Mouse (Mus musculus): Measurements from ENCODE around the gene Slc37a1.
"Not testable (repeated sequence)": the region's sequence is repeated elsewhere in the genome, so short reads cannot be mapped to it uniquely, and the experiment has no call there.

Slc37a1 gene

DNA sequence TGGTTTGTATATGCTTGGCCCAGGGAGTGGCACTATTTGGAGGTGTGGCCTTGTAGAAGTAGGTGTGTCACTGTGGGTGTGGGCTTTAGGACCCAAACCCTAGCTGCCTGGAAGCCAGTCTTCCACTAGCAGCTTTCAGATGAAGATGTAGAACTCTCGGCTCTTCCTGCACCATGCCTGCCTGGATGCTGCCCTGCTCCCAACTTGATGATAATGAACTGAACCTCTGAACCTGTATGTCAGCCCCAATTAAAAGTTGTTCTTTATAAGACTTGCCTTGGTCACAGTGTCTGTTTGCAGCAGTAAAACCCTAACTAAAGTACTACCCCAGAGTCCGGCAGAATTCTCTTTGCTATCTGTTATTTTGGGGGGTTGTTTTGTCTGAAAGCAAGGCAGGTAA, 16.8 kb upstream of the Slc37a1 start:
- DNase-seq = peak; percentile 6

DNA sequence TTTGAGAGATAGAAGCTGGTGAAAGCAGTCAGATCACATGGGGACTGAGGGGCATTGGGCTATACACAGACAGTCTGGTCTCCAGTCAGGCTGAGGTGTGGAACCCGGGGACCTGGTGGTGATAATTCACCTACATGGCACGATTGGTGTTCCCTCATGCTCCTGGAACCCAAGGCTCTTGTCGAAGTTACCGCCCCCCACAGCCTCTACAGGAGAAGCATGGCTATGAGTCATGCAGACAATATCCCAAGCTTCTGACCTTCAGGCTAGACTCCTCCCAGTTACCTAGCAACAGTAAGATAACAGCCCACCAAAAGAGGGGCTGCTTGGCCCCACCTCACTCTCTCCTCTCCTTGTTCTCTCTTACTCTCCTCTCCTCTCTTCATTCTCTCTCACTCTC, 16.3 kb upstream of the Slc37a1 start:
- DNase-seq = peak; percentile 18

DNA sequence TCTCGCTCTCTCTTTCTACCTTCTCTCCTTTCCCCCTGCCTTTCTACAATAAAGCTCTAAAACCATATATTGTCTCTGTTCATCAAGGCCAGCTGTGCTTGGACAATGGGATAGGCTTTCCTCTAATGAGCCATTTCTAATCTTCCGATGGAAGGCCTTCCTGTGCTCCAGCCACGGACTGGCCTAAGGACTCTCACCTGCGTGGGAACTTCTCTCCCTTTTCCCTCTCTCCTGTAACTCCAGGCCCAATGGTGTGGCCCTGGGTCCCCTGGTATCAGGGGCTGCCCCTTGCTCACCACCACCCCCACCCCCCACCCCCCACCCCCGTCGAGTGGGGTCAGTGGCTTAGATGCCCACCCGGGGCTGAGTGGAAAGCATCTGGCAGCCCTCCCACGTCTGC, 15.9 kb upstream of the Slc37a1 start:
- DNase-seq = not testable (repeated sequence)

GRCm38 (mm10) chr17:31271136-31271851, 15.3 kb upstream of the Slc37a1 start:
- DNase-seq = no peak

DNA sequence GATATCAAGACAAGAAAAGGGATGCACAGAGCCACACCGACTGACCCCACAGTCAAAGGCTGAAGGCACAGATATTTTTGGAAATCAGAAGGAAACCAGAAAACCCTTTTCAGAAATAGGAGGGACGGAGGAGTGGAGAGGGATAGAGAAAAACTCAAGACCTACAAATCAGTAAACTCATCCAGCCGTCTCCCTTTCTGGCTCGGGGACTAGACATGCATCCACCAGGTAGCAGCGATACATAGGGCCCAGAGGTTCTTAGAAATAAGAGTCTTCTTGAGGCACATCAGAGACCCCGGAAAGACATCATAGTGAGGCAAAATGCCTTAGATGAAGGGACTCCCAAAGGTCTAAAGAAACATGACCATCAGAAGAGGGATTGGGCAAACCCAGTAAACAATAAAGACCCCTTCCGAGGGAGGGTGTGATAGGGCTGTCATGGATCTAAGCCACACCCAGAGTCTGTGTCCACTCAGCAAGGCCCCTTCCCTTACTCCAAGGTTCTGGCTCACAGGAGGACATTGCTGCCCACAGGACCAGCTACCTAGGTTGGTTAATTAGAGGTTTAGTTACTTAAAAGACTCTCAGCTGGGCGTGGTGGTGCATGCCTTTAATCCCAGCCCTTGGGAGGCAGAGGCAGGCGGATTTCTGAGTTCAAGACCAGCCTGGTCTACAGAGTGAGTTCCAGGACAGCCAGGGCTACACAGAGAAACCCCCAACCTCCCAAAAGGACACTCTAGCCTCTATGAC, 14.0 kb upstream of the Slc37a1 start:
- no peak for DNase-seq

DNA sequence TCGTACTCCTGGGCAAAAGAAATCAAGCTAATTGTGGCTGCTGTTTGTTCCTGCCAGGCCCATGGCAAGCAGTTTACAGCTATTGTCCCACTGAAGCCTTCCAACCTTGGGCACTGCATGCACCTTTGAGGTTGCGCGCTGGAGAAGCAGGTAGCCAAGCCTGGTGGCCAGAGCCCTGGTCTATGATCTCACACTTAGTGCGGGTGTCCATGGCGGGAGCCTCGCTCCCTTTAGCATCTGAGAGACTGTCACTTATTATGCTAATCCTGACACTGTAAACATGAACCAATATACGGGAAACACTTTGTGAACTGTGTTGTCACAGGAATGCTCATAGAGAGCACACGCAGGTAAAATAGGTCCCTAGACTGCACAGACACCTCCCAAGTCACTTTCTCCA, 13.0 kb upstream of the Slc37a1 start:
- DNase-seq = no peak

DNA sequence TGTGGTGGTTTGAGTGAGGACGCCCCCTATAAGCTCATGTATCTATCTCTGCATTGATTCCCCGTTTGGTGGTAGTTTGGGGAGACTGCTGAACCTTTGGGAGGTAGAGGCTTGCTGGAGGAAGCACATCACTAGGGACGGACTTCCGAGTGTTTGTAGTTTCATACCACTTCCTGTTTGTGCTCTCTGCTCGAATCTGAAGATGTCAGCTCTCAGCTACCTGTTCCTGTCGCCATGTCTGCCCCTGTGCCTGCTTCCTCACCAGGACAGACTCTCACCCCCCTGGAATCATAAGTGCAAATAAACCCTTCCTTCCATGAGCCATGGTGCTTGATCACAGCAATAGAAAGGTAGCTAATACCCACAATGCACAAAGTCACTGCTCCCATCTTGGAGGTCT, 11.4 kb upstream of the Slc37a1 start:
- DNase-seq = peak; percentile 48

- no peak for DNase-seq
These were observed 10.2 kb upstream of the Slc37a1 start for GRCm38 (mm10) chr17:31276207-31276921.

DNA sequence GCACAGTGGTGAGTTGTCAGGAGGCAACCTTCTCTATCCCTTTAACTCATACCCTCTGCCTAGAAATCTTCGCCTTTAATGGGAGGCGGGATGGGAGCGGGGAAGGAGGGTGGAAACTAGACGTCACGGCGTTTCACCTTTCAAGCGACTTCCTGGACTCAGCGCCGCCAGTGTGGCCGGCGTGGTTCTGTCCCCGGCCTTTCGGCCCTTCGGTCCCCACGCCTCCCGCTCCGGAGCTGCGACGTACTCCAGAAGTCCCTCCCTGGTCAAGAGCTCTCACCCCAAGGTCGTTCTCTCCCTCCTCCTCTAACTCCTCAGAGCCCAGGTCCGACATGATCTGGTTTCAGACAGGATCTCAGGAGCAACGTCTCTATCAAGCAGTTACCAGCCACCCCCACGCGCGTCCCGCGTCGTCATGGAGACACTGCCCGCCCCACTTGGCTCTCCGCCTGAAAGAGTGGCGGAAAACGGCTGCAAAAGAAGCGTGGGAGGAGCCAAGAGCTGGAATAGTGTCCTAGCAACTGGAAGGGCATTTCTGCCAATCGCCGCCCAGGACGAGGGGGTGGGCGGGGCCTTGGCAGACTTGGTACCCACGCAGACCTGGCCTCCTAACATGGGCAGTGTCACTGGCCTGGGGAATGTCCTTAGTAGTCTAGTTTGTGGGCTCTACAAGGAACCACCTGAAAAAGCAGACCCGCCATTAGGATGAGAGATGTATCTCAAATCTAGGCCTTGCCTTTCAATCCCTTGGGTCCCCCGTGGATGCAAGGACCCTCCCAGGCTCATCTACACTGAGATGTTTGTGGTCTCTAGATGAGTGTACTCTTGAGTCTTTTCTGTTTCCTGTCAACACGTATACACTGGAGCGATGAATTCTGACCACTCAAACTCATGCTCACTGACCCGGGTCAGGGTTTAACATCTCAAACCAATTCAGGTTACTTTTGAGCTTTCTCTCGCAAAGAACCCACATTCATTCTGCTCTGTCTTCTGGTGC, 9.4 kb upstream of the Slc37a1 start, which contains the start of gene Rsph1:
Gene Rsph1 (minus strand): TSS at position 462 of the 997 bp plus-strand sequence.
- DNase-seq = peak; percentile 97

- no peak for DNase-seq
These were observed 8.7 kb upstream of the Slc37a1 start for GRCm38 (mm10) chr17:31277931-31278330.

GRCm38 (mm10) chr17:31279541-31279940, 7.1 kb upstream of the Slc37a1 start:
- DNase-seq = no peak

GRCm38 (mm10) chr17:31280269-31280668, 6.3 kb upstream of the Slc37a1 start:
- no peak for DNase-seq

- DNase-seq = no peak
These were observed 4.5 kb upstream of the Slc37a1 start for GRCm38 (mm10) chr17:31281830-31282686.

GRCm38 (mm10) chr17:31282687-31283053, 3.9 kb upstream of the Slc37a1 start:
- no peak for DNase-seq

GRCm38 (mm10) chr17:31285867-31286266, 725 bp upstream of the Slc37a1 start:
- DNase-seq = no peak

DNA sequence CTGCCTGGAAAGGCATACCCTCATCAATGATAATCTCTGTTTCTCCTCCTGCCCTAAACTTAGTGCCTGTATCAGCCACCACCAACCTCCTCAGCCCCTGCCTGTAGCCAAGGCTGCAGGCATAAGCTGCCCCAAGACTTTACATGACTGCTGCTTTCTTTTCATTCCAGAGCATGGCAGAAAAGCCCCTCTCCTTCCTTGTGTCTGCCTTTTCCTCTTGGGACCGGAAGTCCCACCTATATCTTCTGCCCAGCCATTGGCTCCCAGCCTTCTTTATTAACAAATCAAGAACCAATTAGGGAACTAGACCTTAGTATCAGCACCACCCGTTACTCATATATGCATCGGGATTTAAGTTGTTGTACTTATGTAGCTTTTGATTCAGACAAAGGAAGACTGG, 624 bp downstream of the Slc37a1 start:
- no peak for DNase-seq

DNA sequence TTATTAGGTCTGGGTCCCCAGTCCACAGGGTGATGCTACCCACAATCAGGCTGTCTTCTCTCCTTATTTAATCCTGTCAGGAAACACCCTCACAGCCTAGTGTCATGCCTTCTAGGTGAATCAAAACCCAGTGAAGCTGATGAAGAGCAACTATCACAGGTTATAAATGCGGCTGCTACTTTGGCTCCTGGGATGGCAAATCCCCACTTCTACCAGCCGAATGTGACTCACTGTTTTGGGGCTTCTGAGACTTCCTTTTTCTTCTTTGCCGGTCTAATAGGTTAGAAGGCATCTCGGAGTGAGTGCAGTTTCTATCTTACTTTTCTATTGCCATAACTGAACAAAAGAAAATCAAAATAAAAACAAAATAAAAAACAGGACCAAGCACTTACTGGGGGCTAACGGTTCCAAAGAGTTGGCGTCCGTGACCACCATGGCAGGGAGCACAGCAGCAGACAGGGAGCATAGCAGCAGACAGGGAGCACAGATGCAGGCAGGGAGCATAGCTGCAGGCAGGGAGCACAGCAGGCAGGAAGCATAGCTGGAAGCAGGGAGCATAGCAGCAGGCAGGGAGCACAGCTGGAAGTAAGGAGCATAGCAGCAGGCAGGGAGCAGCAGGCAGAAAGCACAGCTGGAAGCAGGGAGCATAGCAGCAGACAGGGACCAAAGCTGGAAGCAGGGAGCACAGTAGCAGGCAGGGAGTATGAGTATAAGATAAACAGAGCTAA, 2.6 kb downstream of the Slc37a1 start:
- DNase-seq = no peak

DNA sequence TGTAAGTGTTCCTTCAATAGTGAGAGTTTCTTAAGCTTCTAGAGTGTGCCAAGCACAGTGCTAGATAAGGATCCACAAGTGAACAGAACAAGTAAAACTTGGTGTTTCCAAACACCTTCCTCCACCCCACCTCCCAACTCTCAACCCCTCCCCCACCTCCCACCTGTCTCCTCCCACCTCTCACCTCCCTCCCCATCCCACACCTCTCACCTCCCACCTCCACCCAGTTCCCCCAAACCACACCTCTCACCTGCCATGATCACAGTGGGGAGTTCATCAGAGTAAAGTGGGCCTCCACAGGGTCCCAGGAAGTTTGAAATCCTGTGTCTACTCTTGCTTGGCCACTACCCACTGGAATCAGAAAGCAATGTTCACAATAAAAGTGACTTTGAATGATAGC, 3.7 kb downstream of the Slc37a1 start:
- DNase-seq = no peak

GRCm38 (mm10) chr17:31290859-31291258, 4.3 kb downstream of the Slc37a1 start:
- no peak for DNase-seq

GRCm38 (mm10) chr17:31294363-31295214, 8.0 kb downstream of the Slc37a1 start:
- DNase-seq = peak; percentile 80

All from thymus, postnatal 4 days (tissue).